Mouse (Mus musculus) thymus, adult 2 months (tissue): ENCODE data around the gene Pmp22. TPM values are rescaled to one million over a fixed set of nuclear protein-coding genes. Genes with fewer than 3 reads are reported as not detected.

Source experiments
- DNase-seq: peaks from one replicate; pipeline ENCODE4 v3.0.0; 2021
- H3K27ac ChIP-seq: fragments of 200-500 bp; 2 replicates; pipeline ENCODE4 v1.5.1; 2012; ENCODE audit warnings: low read length, control low read depth; ENCODE audit not compliant: control insufficient read depth, insufficient read depth
- H3K27me3 ChIP-seq: fragments of 200-500 bp; 2 replicates; pipeline ENCODE4 v1.6.1; 2012; ENCODE audit warnings: mild to moderate bottlenecking, low read length, moderate library complexity, mixed read lengths; ENCODE audit not compliant: control insufficient read depth, insufficient read depth
- H3K36me3 ChIP-seq: fragments of 200-500 bp; 2 replicates; pipeline ENCODE4 v1.6.1; 2012; ENCODE audit warnings: mild to moderate bottlenecking, low read length, moderate library complexity; ENCODE audit not compliant: control insufficient read depth, insufficient read depth
- H3K4me1 ChIP-seq: fragments of 200-500 bp; replicated peaks from 2 replicates; pipeline ENCODE4 v1.6.1; 2012; ENCODE audit warnings: low read length; ENCODE audit not compliant: control insufficient read depth, insufficient read depth
- H3K4me3 ChIP-seq: fragments of 200-500 bp; 2 replicates; pipeline ENCODE4 v1.5.1; 2012; ENCODE audit warnings: mild to moderate bottlenecking, low read length, control low read depth, moderate library complexity; ENCODE audit not compliant: control insufficient read depth, insufficient read depth
- CTCF ChIP-seq: fragments of 200-500 bp; IDR thresholded peaks from 2 replicates; pipeline ENCODE4 v1.5.1; 2012; ENCODE audit warnings: mild to moderate bottlenecking, control low read depth, low read length, moderate library complexity, borderline replicate concordance; ENCODE audit not compliant: control insufficient read depth, poor library complexity, insufficient read depth; ENCODE audit errors: extremely low read depth
- POLR2A ChIP-seq: fragments of 200-500 bp; IDR thresholded peaks from 2 replicates; pipeline ENCODE4 v1.6.1; 2012; ENCODE audit warnings: mild to moderate bottlenecking, low read length, control low read depth, moderate library complexity; ENCODE audit not compliant: control insufficient read depth, poor library complexity, insufficient read depth; ENCODE audit errors: extremely low read depth
- WGBS: fragments of 180-500 bp; shearing (Covaris S2); methylation state at CpG from one replicate; pipeline ENCODE4 v1.1.7; 2018; 5-methylcytosine and 5-hydroxymethylcytosine counted together
- polyA plus RNA-seq: library from polyadenylated mRNA; depleted of rRNA; stranded (reverse); fragments of >200 nt; gene quantifications from 2 replicates; pipeline ENCODE4 v1.2.3, GENCODE M21; 2012

Pmp22 gene
- polyA plus RNA-seq, 1 experiment = 24.2 TPM

GRCm38 (mm10) chr11:63094496-63094895, 34.3 kb upstream of the Pmp22 start:
- Histone ChIP-seq H3K36me3 (no peaks in the 10 kb centered on the region), H3K4me3 (no peak overlapping the region), H3K27ac (no peak overlapping the region), H3K27me3 (no peaks in the 10 kb centered on the region), H3K4me1 (no peaks in the 10 kb centered on the region)
- 93% methylated on average over 8 of the region's 8 CpGs for WGBS
- DNase-seq = no peak
- no peak for TF ChIP-seq POLR2A
- TF ChIP-seq CTCF = no peak

- no peak for DNase-seq
- TF ChIP-seq CTCF (no peak), POLR2A (no peak)
- no peak overlapping the region for H3K4me3 ChIP-seq
- H3K27ac ChIP-seq = no peak overlapping the region
- H3K36me3 ChIP-seq = no peaks in the 10 kb centered on the region
- no peaks in the 10 kb centered on the region for H3K27me3 ChIP-seq
- WGBS = 88% methylated on average over 3 of the region's 3 CpGs
- no peaks in the 10 kb centered on the region for H3K4me1 ChIP-seq
Observed at GRCm38 (mm10) chr11:63098016-63098415, 30.8 kb upstream of the Pmp22 start.

GRCm38 (mm10) chr11:63099390-63099789, 29.4 kb upstream of the Pmp22 start:
- no peaks in the 10 kb centered on the region for H3K36me3 ChIP-seq
- no peak for DNase-seq
- no peak overlapping the region for H3K27ac ChIP-seq
- H3K27me3 ChIP-seq = no peaks in the 10 kb centered on the region
- WGBS = 75% methylated on average over 3 of the region's 3 CpGs
- no peaks in the 10 kb centered on the region for H3K4me1 ChIP-seq
- TF ChIP-seq CTCF (no peak), POLR2A (no peak)
- H3K4me3 ChIP-seq = no peak overlapping the region

- TF ChIP-seq POLR2A = no peak
- no peak for TF ChIP-seq CTCF
- Histone ChIP-seq H3K27me3 (no peaks in the 10 kb centered on the region), H3K4me1 (no peaks in the 10 kb centered on the region), H3K36me3 (no peaks in the 10 kb centered on the region), H3K4me3 (no peak overlapping the region), H3K27ac (no peak overlapping the region)
- DNase-seq = no peak
- WGBS = 91% methylated on average over 7 of the region's 7 CpGs
Observed at GRCm38 (mm10) chr11:63103256-63103655, 25.5 kb upstream of the Pmp22 start.

GRCm38 (mm10) chr11:63104026-63104425, 24.8 kb upstream of the Pmp22 start:
- Histone ChIP-seq H3K27me3 (no peaks in the 10 kb centered on the region), H3K4me1 (no peaks in the 10 kb centered on the region), H3K36me3 (no peaks in the 10 kb centered on the region), H3K27ac (no peak overlapping the region), H3K4me3 (no peak overlapping the region)
- WGBS = 95% methylated on average over 2 of the region's 2 CpGs
- TF ChIP-seq CTCF (no peak), POLR2A (no peak)
- no peak for DNase-seq

- Histone ChIP-seq H3K4me3 (no peak overlapping the region), H3K4me1 (no peaks in the 10 kb centered on the region), H3K36me3 (no peaks in the 10 kb centered on the region), H3K27me3 (no peaks in the 10 kb centered on the region), H3K27ac (no peak overlapping the region)
- no peak for TF ChIP-seq CTCF
- TF ChIP-seq POLR2A = no peak
- 72% methylated on average over 1 of the region's 1 CpGs for WGBS
- DNase-seq = no peak
Observed at GRCm38 (mm10) chr11:63109230-63109775, 19.5 kb upstream of the Pmp22 start.

GRCm38 (mm10) chr11:63110329-63110728, 18.5 kb upstream of the Pmp22 start:
- TF ChIP-seq POLR2A (no peak), CTCF (no peak)
- Histone ChIP-seq H3K36me3 (no peaks in the 10 kb centered on the region), H3K27me3 (no peaks in the 10 kb centered on the region), H3K4me3 (no peak overlapping the region), H3K27ac (no peak overlapping the region), H3K4me1 (no peaks in the 10 kb centered on the region)
- DNase-seq = no peak
- 91% methylated on average over 3 of the region's 3 CpGs for WGBS
